Mouse (Mus musculus) CH12.LX (cell line): ENCODE data around the gene Col24a1.

Experiments
- CTCF ChIP-seq, 2 experiments: IDR thresholded peaks in 1 of 2; conservative IDR thresholded peaks in 1 of 2; 2 replicates each; pipeline ENCODE4 v1.5.1; 2011 to 2012; ENCODE audit warnings: low read depth in 2 of 2, low read length in 2 of 2, improper control_type of control experiment in 1 of 2, inconsistent platforms in 1 of 2, mild to moderate bottlenecking in 1 of 2, moderate library complexity in 1 of 2
- ELF1 ChIP-seq: IDR thresholded peaks from 2 replicates; pipeline ENCODE4 v1.6.1; 2014; ENCODE audit warnings: low read depth, mild to moderate bottlenecking, inconsistent platforms, low read length, improper control_type of control experiment
- EP300 ChIP-seq: IDR thresholded peaks from 2 replicates; pipeline ENCODE4 v1.6.1; 2011; ENCODE audit warnings: low read length, improper control_type of control experiment
- KAT2A ChIP-seq: IDR thresholded peaks from 2 replicates; pipeline ENCODE4 v1.6.1; 2012; ENCODE audit warnings: low read length, improper control_type of control experiment, inconsistent platforms; ENCODE audit not compliant: insufficient replicate concordance
- MXI1 ChIP-seq: IDR thresholded peaks from 2 replicates; pipeline ENCODE4 v1.6.1; 2011; ENCODE audit warnings: mild to moderate bottlenecking, low read depth, low read length, improper control_type of control experiment
- NELFE ChIP-seq: IDR thresholded peaks from 2 replicates; pipeline ENCODE4 v1.6.1; 2011; ENCODE audit warnings: low read depth, low read length, improper control_type of control experiment
- POLR2AphosphoS2 ChIP-seq: IDR thresholded peaks from 2 replicates; pipeline ENCODE4 v1.6.1; 2011; ENCODE audit warnings: low read depth, low read length, improper control_type of control experiment
- RCOR1 ChIP-seq: conservative IDR thresholded peaks from 2 replicates; pipeline ENCODE4 v1.6.1; 2012; ENCODE audit warnings: low read depth, mild to moderate bottlenecking, inconsistent platforms, low read length, improper control_type of control experiment
- UBTF ChIP-seq: IDR thresholded peaks from 2 replicates; pipeline ENCODE4 v1.6.1; 2012; ENCODE audit warnings: low read depth, mild to moderate bottlenecking, inconsistent platforms, low read length, improper control_type of control experiment, moderate library complexity
- USF1 ChIP-seq: IDR thresholded peaks from 2 replicates; pipeline ENCODE4 v1.6.1; 2014; ENCODE audit warnings: low read depth, mild to moderate bottlenecking, inconsistent platforms, low read length, improper control_type of control experiment
- ZC3H11A ChIP-seq: IDR thresholded peaks from 2 replicates; pipeline ENCODE4 v1.6.1; 2012; ENCODE audit warnings: low read depth, mild to moderate bottlenecking, inconsistent platforms, low read length, improper control_type of control experiment
- ZNF384 ChIP-seq: IDR thresholded peaks from 2 replicates; pipeline ENCODE4 v1.6.1; 2012; ENCODE audit warnings: low read depth, low read length, improper control_type of control experiment, inconsistent platforms

DNA sequence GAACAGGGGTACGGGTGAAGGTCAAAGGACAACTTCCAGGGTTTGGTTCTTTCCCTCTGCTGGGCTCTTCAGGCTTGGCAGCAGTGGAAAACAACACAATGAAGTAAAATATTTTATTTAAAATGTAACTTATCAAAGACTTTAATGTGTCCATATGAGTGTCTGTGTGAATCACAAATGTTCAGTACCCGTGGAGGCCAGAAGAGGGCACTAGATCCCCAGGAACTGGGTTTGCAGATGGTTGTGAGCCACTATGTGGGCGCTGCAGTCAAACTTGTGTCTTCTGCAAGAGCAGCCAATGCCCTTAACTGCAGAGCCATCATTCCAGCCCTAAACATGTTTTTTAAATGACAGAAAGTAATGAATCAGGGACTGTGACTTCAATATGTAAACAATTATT, 115.8 kb downstream of the Col24a1 start:
- TF ChIP-seq EP300 (no peak), RCOR1 (no peak), CTCF (conservative IDR thresholded peaks at IDR 0.05 in 1 of 2, IDR thresholded peaks at IDR 0.05 in 1 of 2; ENCODE audit: low read depth in 2 of 2, low read length in 2 of 2) (peak; percentile 69 to 81), POLR2AphosphoS2 (no peak), ZNF384 (no peak), ELF1 (no peak), UBTF (no peak), ZC3H11A (peak; percentile 13; the same call in 1 of the 2 replicates), MXI1 (no peak), USF1 (no peak), KAT2A (no peak), NELFE (no peak)
